Mouse (Mus musculus) cerebellum, adult 2 months (tissue): ENCODE measurements at regions not wholly inside any gene's neighbourhood (a gene's known extent, or its start where the extent isn't known, plus 50 kb on each side); places are given as distances from the start of the nearest gene placed in this dataset.

ENCODE experiments used
- CTCF ChIP-seq: fragments of 200-500 bp; IDR thresholded peaks from 2 replicates; pipeline ENCODE4 v1.5.1; 2011; ENCODE audit warnings: low read depth, mild to moderate bottlenecking, control low read depth, low read length, moderate library complexity, borderline replicate concordance; ENCODE audit not compliant: insufficient read depth
- POLR2A ChIP-seq: fragments of 200-500 bp; IDR thresholded peaks from 2 replicates; pipeline ENCODE4 v1.6.1; 2011; ENCODE audit warnings: low read length, control low read depth, borderline replicate concordance; ENCODE audit not compliant: insufficient read depth

DNA sequence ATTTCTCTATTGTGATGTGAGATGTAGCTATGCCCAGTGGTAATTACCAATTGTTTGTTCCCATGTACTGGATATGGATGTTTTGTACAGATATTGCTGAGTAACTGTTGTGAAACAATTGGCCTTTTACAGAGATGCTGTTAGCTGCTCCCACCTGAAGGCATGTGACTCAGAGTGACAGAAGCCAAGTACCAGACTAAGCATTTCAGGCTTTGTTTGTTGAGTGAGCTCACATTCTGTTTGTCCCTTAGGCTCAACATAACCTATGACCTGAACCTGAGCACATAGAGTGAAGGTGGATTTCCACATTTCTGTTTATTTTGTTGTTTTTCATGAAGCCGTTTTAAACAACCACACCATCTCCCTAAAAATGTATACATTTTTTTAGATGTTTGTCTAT lies 105.8 kb upstream of the Akr1e1 start:
- TF ChIP-seq CTCF (no peak), POLR2A (no peak)
